Mouse (Mus musculus) liver, embryonic 14.5 days (tissue): ENCODE results near the gene Tmem41b. TPM values are rescaled to one million over a fixed set of nuclear protein-coding genes. Genes with fewer than 3 reads are reported as not detected.

ENCODE experiments used
- ATAC-seq: fragments of 200-750 bp; cut with Nextera tagmentation; 2 replicates; pipeline ENCODE4 v1.8.0; 2017; ENCODE audit warnings: moderate number of reproducible peaks, mild to moderate bottlenecking, moderate library complexity; ENCODE audit not compliant: insufficient read depth
- DNase-seq, 3 experiments: peaks; one replicate each; pipeline ENCODE4 v3.0.0-alpha.2; 2012 to 2013; ENCODE audit warnings: low read depth in 3 of 3, low spot score in 3 of 3
- H3K27ac ChIP-seq: fragments of 300-500 bp; sonication (generic); 2 replicates; pipeline ENCODE4 v1.5.1; 2014; ENCODE audit warnings: moderate library complexity, mild to moderate bottlenecking, control low read depth, inconsistent platforms
- H3K27me3 ChIP-seq: fragments of 300-500 bp; sonication (generic); 2 replicates; pipeline ENCODE4 v1.6.1; 2014; ENCODE audit warnings: mild to moderate bottlenecking, low read length, moderate library complexity; ENCODE audit not compliant: control insufficient read depth, insufficient read depth
- H3K36me3 ChIP-seq: fragments of 300-500 bp; sonication (generic); replicated peaks from 2 replicates; pipeline ENCODE4 v1.6.1; 2014; ENCODE audit warnings: low read depth; ENCODE audit not compliant: control insufficient read depth, insufficient read depth
- H3K4me1 ChIP-seq, 2 experiments: fragments of 200-500 bp in 1 of 2; fragments of 300-500 bp in 1 of 2; sonication (generic) in 1 of 2; replicated peaks; 2 replicates each; pipeline ENCODE4 v1.6.1; 2012 to 2014; ENCODE audit warnings: antibody characterized with exemption in 1 of 2, inconsistent platforms in 1 of 2, low read length in 1 of 2; ENCODE audit not compliant: control insufficient read depth in 2 of 2, insufficient read depth in 2 of 2
- H3K4me2 ChIP-seq: fragments of 300-500 bp; sonication (generic); 2 replicates; pipeline ENCODE4 v1.6.1; 2014; ENCODE audit warnings: low read depth, mild to moderate bottlenecking, control low read depth, moderate library complexity
- H3K4me3 ChIP-seq, 2 experiments: fragments of 200-500 bp in 1 of 2; fragments of 300-500 bp in 1 of 2; sonication (generic) in 1 of 2; 2 replicates each; pipeline ENCODE4 v1.5.1; 2012 to 2014; ENCODE audit warnings: low read depth in 2 of 2, low read length in 2 of 2, mild to moderate bottlenecking in 2 of 2, control low read depth in 1 of 2, inconsistent platforms in 1 of 2, moderate library complexity in 1 of 2; ENCODE audit not compliant: insufficient read depth in 1 of 2
- H3K9ac ChIP-seq: fragments of 300-500 bp; sonication (generic); replicated peaks from 2 replicates; pipeline ENCODE4 v1.6.1; 2014; ENCODE audit warnings: mild to moderate bottlenecking, control low read depth, moderate library complexity
- H3K9me3 ChIP-seq: fragments of 300-500 bp; sonication (generic); 2 replicates; pipeline ENCODE4 v1.6.1; 2016; ENCODE audit warnings: low read length, mixed read lengths; ENCODE audit not compliant: control insufficient read depth
- CTCF ChIP-seq: IDR thresholded peaks from 2 replicates; pipeline ENCODE4 v1.5.1; 2016; ENCODE audit warnings: antibody characterized with exemption, low read depth, control low read depth
- EP300 ChIP-seq: IDR thresholded peaks from 2 replicates; pipeline ENCODE4 v1.6.1; 2016; ENCODE audit warnings: antibody characterized with exemption, low read depth
- WGBS: fragments of 180-500 bp; shearing (Covaris S2); extraction: QIAGEN DNeasy Blood & Tissue Kit; methylation state at CpG from one replicate; pipeline ENCODE4 v1.1.7; 2014; ENCODE audit not compliant: insufficient replicate concordance; 5-methylcytosine and 5-hydroxymethylcytosine counted together
- polyA plus RNA-seq, 2 experiments: library from polyadenylated mRNA; depleted of rRNA in 1 of 2; stranded (reverse) in 1 of 2; unstranded in 1 of 2; fragments of >200 nt; fragmentation: Nextera tagmentation in 1 of 2; extraction: Ambion mirVana in 1 of 2; gene quantifications; 2 replicates each; pipeline versions ENCODE4 v1.2.1 to v1.2.3; 2012 to 2014

Gene Tmem41b
- polyA plus RNA-seq, 2 experiments, result 14.5 to 30.0 TPM

DNA sequence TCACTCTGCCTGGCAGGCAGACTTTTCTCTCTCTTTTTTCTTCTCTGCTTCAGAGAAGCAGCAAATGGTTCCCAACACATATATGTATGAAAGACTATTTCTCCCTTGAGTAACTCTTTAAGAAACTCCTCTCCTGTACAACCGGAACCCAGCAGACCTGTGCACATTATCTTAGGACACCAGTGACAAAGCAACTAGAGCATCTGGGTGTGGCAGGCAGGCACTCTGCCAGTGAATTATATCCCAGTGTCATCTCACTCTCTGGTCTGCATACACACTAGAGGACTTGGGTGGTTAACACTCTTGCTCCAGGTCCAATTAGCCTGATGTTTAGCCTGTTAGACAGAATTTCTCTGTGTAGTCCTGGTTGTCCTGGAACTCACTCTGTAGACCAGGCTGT is 21.8 kb upstream of the Tmem41b start:
- Histone ChIP-seq H3K4me2 (no peak overlapping the region), H3K9me3 (no peaks in the 10 kb centered on the region), H3K36me3 (no peaks in the 10 kb centered on the region), H3K4me1 (peaks cover 3 to 4% of the 10 kb centered on the region in 2 experiments; a peak in 3 of 4 replicates), H3K27me3 (peaks cover under 1% of the 10 kb centered on the region; the same call in 1 of the 2 replicates), H3K4me3 (no peak overlapping the region), H3K27ac (no peak overlapping the region), H3K9ac (no peak overlapping the region)
- whole genome bisulfite sequencing, result 20% methylated on average over 1 of the region's 1 CpGs
- TF ChIP-seq EP300, result no peak
- no peak for TF ChIP-seq CTCF
- ATAC-seq (0 out of 2 replicates have a peak, but pooled peaks have one; percentile 33), DNase-seq (no peak)

DNA sequence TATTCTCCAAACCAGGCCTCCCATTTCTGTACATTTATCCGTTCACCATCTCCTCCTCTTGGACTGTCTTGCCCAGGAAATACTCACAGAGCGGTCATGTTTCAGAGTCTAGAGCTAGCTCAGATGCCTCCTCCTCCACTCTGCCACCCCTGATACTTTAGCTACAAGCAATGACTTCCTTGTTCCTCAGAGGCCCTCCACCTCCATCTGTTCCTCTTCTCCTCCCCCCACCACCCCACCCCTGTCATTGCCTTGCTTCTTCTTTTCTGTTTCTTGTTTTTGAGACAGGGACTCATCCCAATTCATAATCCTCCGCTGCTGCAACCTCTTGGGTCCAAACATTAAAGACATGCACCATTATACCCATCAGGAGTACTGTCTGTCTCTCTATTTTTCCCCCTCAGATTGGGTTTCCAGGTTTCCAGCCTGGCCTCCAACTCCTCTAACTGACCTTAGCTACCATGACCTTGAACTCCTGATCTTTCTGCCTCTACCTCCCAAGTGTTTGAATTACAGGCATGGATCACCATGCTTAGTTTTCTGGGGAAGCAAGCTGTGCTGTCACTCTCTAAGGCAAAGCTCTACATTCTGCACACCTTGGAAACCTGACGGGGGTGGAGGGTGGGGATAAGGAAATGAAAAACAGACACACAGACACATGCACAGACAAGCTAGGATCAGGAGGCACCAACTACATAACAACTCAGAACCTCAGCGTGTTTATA is 19.9 kb upstream of the Tmem41b start:
- no peak for TF ChIP-seq CTCF
- no peak for TF ChIP-seq EP300
- no peak overlapping the region for H3K27ac ChIP-seq

DNA sequence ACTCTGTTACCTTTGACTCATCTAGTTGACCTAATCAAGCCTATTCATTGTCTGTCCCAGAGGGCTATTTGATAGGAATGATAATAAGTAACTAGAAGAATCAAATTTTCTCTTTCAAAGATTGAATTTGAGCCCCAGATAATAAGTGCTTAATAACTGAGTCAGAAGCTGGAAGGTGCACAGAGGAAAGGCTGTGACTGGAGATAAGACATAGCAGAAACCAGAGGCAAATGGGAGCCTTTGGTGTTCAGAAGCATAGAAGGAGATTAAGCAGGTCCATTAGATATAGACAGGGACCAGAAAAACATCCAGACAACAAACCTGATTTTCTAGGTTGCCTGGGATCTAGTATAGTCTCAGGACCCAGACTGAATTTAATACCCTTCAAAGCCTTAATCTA is 19.2 kb upstream of the Tmem41b start:
- H3K4me1 ChIP-seq, result peaks cover 4 to 5% of the 10 kb centered on the region in 2 experiments; a peak in 3 of 4 replicates
- no peak overlapping the region for H3K27ac ChIP-seq
- TF ChIP-seq EP300, result no peak
- no peak for TF ChIP-seq CTCF
- no peaks in the 10 kb centered on the region for H3K36me3 ChIP-seq
- H3K4me3 ChIP-seq, result no peak overlapping the region
- ATAC-seq (no peak), DNase-seq (no peak)
- H3K27me3 ChIP-seq, result peaks cover 8% of the 10 kb centered on the region
- H3K4me2 ChIP-seq, result no peak overlapping the region
- no peak overlapping the region for H3K9ac ChIP-seq
- H3K9me3 ChIP-seq, result no peaks in the 10 kb centered on the region

More for the DNA sequence above, 19.9 kb upstream of the Tmem41b start:
- DNase-seq (no peak), ATAC-seq (no peak)
- Histone ChIP-seq H3K36me3 (no peaks in the 10 kb centered on the region), H3K4me3 (no peak overlapping the region), H3K4me2 (no peak overlapping the region), H3K9me3 (no peaks in the 10 kb centered on the region), H3K27me3 (peaks cover 8% of the 10 kb centered on the region), H3K4me1 (peaks cover 4 to 5% of the 10 kb centered on the region in 2 experiments; a peak in 3 of 4 replicates), H3K9ac (no peak overlapping the region)
- WGBS, result 38% methylated on average over 5 of the region's 5 CpGs

DNA sequence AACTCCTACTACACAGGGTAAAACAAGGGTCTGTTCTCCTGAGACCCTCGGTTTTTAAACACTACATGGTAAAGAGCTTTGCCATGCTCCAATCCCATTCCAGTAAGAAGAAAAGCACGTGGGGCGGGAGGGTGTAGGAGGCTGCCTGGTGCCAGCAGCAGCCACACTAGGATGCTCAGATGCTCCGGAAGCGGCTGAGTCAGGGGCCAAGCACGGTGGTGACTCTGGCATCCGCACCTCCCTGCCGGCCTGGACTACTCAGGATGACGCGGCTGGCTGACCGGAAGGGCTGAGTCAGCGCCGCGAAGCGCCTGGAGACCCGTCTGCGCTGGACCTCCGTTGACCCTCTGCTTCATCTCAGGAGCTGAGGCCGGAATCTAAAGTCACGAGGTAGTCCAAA is 16.2 kb upstream of the Tmem41b start:
- Histone ChIP-seq H3K27ac (no peak overlapping the region), H3K27me3 (peaks cover 8% of the 10 kb centered on the region), H3K4me1 (peaks cover 0 to 2% of the 10 kb centered on the region in 2 experiments; a peak in 1 of 4 replicates), H3K4me3 (no peak overlapping the region), H3K9me3 (no peaks in the 10 kb centered on the region), H3K36me3 (no peaks in the 10 kb centered on the region), H3K4me2 (peak overlapping the region; percentile 2; the same call in 1 of the 2 replicates), H3K9ac (no peak overlapping the region)
- 14% methylated on average over 20 of the region's 20 CpGs for WGBS
- TF ChIP-seq CTCF (no peak), EP300 (no peak)
- ATAC-seq (peak; percentile 37; the same call in 1 of the 2 replicates), DNase-seq (no peak)

DNA sequence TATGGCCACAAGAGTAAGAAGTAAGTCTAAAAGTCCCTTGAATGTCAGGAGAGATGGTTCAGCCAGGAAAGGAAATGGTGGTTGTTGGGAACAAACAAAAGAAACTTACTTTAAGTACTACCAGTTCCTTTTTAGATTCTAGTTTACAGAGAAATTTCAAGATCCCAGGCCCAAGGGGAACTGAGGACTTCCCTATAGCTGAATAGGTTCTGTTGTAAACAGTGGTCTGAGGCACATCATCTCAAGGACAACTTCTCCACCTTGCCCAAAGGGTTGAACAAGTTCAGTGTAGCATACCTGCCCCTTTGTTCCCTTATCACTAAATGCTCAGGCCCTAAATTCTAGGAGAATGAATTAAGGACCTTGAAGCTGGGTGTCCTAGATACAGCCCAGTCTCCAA is 15.4 kb upstream of the Tmem41b start:
- TF ChIP-seq CTCF (no peak), EP300 (no peak)
- Histone ChIP-seq H3K9me3 (no peaks in the 10 kb centered on the region), H3K9ac (no peak overlapping the region), H3K36me3 (no peaks in the 10 kb centered on the region), H3K4me2 (no peak overlapping the region), H3K4me3 (no peak overlapping the region), H3K27me3 (peaks cover 8% of the 10 kb centered on the region), H3K27ac (no peak overlapping the region), H3K4me1 (peaks cover 0 to 2% of the 10 kb centered on the region in 2 experiments; a peak in 1 of 4 replicates)
- DNase-seq, result no peak
- no peak for ATAC-seq
